Mouse (Mus musculus): Measurements from ENCODE around the gene Nrbp1. TPM values are rescaled to one million over a fixed set of nuclear protein-coding genes. Genes with fewer than 3 reads are reported as not detected.

Gene Nrbp1
- total RNA-seq, 2 experiments from 2014 or later = 82.3 to 86.0 TPM

GRCm38 (mm10) chr5:31252151-31252550, 11.5 kb downstream of the Nrbp1 start:
- no peak overlapping the region for H3K4me3 ChIP-seq
- TF ChIP-seq CTCF (IDR thresholded peaks at IDR 0.05) = no peak
- intact Hi-C loops (cut with DNase I) = no loop called here
- H3K27ac ChIP-seq = no peak overlapping the region; the same call in 1 of the 2 replicates
- no peak for DNase-seq (ENCODE audit: extremely low spot score in 1 of 2, low spot score in 2 of 2)

- DNase-seq (ENCODE audit: extremely low spot score in 1 of 2, low spot score in 2 of 2) = no peak
- Histone ChIP-seq H3K4me3 (no peak overlapping the region), H3K27ac (no peak overlapping the region)
- intact Hi-C loops (cut with DNase I) = no loop called here
- TF ChIP-seq CTCF (IDR thresholded peaks at IDR 0.05) = no peak
Observed at GRCm38 (mm10) chr5:31252795-31253545, 12.3 kb downstream of the Nrbp1 start.

- Histone ChIP-seq H3K4me3 (no peak overlapping the region), H3K27ac (peak overlapping the region; percentile 44; the same call in 1 of the 2 replicates)
- TF ChIP-seq CTCF (IDR thresholded peaks at IDR 0.05) = no peak
- intact Hi-C loops (cut with DNase I) = no loop called here
- DNase-seq (ENCODE audit: extremely low spot score in 1 of 2, low spot score in 2 of 2) = no peak
Observed at GRCm38 (mm10) chr5:31253806-31254205, 13.1 kb downstream of the Nrbp1 start.

GRCm38 (mm10) chr5:31254452-31254851, 13.8 kb downstream of the Nrbp1 start:
- no peak for DNase-seq (ENCODE audit: extremely low spot score in 1 of 2, low spot score in 2 of 2)
- Histone ChIP-seq H3K27ac (peak overlapping the region; percentile 44; the same call in 1 of the 2 replicates), H3K4me3 (no peak overlapping the region)
- intact Hi-C loops (cut with DNase I) = no loop called here
- TF ChIP-seq CTCF (IDR thresholded peaks at IDR 0.05) = no peak

- intact Hi-C loops (cut with DNase I) = no loop called here
- peak overlapping the region; percentile 16; the same call in 1 of the 2 replicates for H3K27ac ChIP-seq
- no peak for DNase-seq (ENCODE audit: extremely low spot score in 1 of 2, low spot score in 2 of 2)
- no peak for TF ChIP-seq CTCF (IDR thresholded peaks at IDR 0.05)
- no peak overlapping the region for H3K4me3 ChIP-seq
Observed at GRCm38 (mm10) chr5:31254901-31255300, 14.2 kb downstream of the Nrbp1 start.

GRCm38 (mm10) chr5:31255381-31255780, 14.7 kb downstream of the Nrbp1 start:
- no peak for TF ChIP-seq CTCF (IDR thresholded peaks at IDR 0.05)
- intact Hi-C loops (cut with DNase I) = no loop called here
- no peak overlapping the region for H3K4me3 ChIP-seq
- no peak overlapping the region for H3K27ac ChIP-seq
- no peak for DNase-seq (ENCODE audit: extremely low spot score in 1 of 2, low spot score in 2 of 2)

GRCm38 (mm10) chr5:31255971-31256370, 15.3 kb downstream of the Nrbp1 start:
- no peak for DNase-seq (ENCODE audit: extremely low spot score in 1 of 2, low spot score in 2 of 2)
- intact Hi-C loops (cut with DNase I) = no loop called here
- H3K27ac ChIP-seq = no peak overlapping the region

GRCm38 (mm10) chr5:31257616-31258015, 17.0 kb downstream of the Nrbp1 start:
- DNase-seq (ENCODE audit: extremely low spot score in 1 of 2, low spot score in 2 of 2) = no peak
- TF ChIP-seq CTCF (IDR thresholded peaks at IDR 0.05) = no peak
- intact Hi-C loops (cut with DNase I) = no loop called here
- no peak overlapping the region for H3K4me3 ChIP-seq
- H3K27ac ChIP-seq = no peak overlapping the region

More at GRCm38 (mm10) chr5:31255971-31256370, 15.3 kb downstream of the Nrbp1 start:
- TF ChIP-seq CTCF (IDR thresholded peaks at IDR 0.05) = no peak
- no peak overlapping the region for H3K4me3 ChIP-seq

- intact Hi-C loops (cut with DNase I) = no loop called here
- no peak overlapping the region for H3K4me3 ChIP-seq
- DNase-seq (ENCODE audit: extremely low spot score in 1 of 2, low spot score in 2 of 2) = no peak
- TF ChIP-seq CTCF (IDR thresholded peaks at IDR 0.05) = no peak
- no peak overlapping the region for H3K27ac ChIP-seq
Observed at GRCm38 (mm10) chr5:31266101-31266500, 25.4 kb downstream of the Nrbp1 start.

GRCm38 (mm10) chr5:31267686-31268085, 27.0 kb downstream of the Nrbp1 start:
- intact Hi-C loops (cut with DNase I) = no loop called here
- no peak overlapping the region for H3K4me3 ChIP-seq
- TF ChIP-seq CTCF (IDR thresholded peaks at IDR 0.05) = no peak
- H3K27ac ChIP-seq = no peak overlapping the region
- DNase-seq (ENCODE audit: extremely low spot score in 1 of 2, low spot score in 2 of 2) = no peak

GRCm38 (mm10) chr5:31273018-31273417, 32.4 kb downstream of the Nrbp1 start:
- no peak for DNase-seq (ENCODE audit: extremely low spot score in 1 of 2, low spot score in 2 of 2)
- TF ChIP-seq CTCF (IDR thresholded peaks at IDR 0.05) = no peak
- H3K4me3 ChIP-seq = no peak overlapping the region
- intact Hi-C loops (cut with DNase I) = no loop called here
- H3K27ac ChIP-seq = no peak overlapping the region

- no peak for DNase-seq (ENCODE audit: extremely low spot score in 1 of 2, low spot score in 2 of 2)
- Histone ChIP-seq H3K4me3 (no peak overlapping the region), H3K27ac (no peak overlapping the region)
- TF ChIP-seq CTCF (IDR thresholded peaks at IDR 0.05) = no peak
- intact Hi-C loops (cut with DNase I) = no loop called here
Observed at GRCm38 (mm10) chr5:31279245-31279988, 38.8 kb downstream of the Nrbp1 start.
